10 mouse cellular contexts compared by ENCODE assay signal in genomic region chr2:139298541-139299152, GRCm38 (mm10).
DNase-seq lines count a peak whose midpoint lies in the region; TF ChIP-seq lines count a peak whose summit lies in the region.
"Had no signal": no experiment of that assay in that cellular context is flagged by ENCODE, and none has a peak within 500 bp of the region (broad histone marks: within the 10 kb centered on the region; RNA-seq: fewer than 3 reads in every experiment).

No protein-coding gene starts in this region.

- no peak overlapping the region for H3K9ac ChIP-seq in MEL (ENCODE audit: control insufficient read depth, low read depth, low read length, poor library complexity, severe bottlenecking)
- H3K9ac ChIP-seq: embryonic facial prominence, embryonic 15.5 days had no signal

- H3K79me2 ChIP-seq in MEL (ENCODE audit: control insufficient read depth, insufficient read depth, low read length, poor library complexity) = no peaks in the 10 kb centered on the region

- no peak for TF ChIP-seq POLR2A in MEL (IDR thresholded peaks at IDR 0.05; ENCODE audit: control insufficient read depth in 1 of 2, insufficient read depth in 1 of 2, low read depth in 1 of 2, low read length in 2 of 2, poor library complexity in 1 of 2)

- no peak for TF ChIP-seq EP300 in MEL (IDR thresholded peaks at IDR 0.05; ENCODE audit: low read depth in 1 of 2, low read length in 2 of 2)

- no peak for TF ChIP-seq CTCF in MEL (IDR thresholded peaks at IDR 0.05 in 2 of 3, conservative IDR thresholded peaks at IDR 0.05 in 1 of 3; ENCODE audit: control insufficient read depth in 1 of 3, insufficient read depth in 1 of 3, low read depth in 2 of 3, low read length in 3 of 3, poor library complexity in 1 of 3, severe bottlenecking in 1 of 3)

- TF ChIP-seq RAD21 in MEL (IDR thresholded peaks at IDR 0.05; ENCODE audit: low read depth, low read length) = no peak

- H3K27me3 ChIP-seq in MEL (ENCODE audit: control insufficient read depth in 1 of 2, insufficient read depth in 2 of 2, low read length in 2 of 2) = no peaks in the 10 kb centered on the region
- H3K27me3 ChIP-seq: embryonic facial prominence, embryonic 15.5 days had no signal

- H3K36me3 ChIP-seq in MEL (ENCODE audit: control insufficient read depth in 1 of 2, insufficient read depth in 2 of 2, low read length in 2 of 2) = no peaks in the 10 kb centered on the region
- H3K36me3 ChIP-seq: embryonic facial prominence, embryonic 15.5 days had no signal

- no peak overlapping the region for H3K27ac ChIP-seq in MEL (ENCODE audit: control insufficient read depth, low read depth, low read length)
- H3K27ac ChIP-seq: embryonic facial prominence, embryonic 15.5 days; gastrocnemius, adult 2 months had no signal

- peak; percentile 58 for DNase-seq in kidney, postnatal 10 days
- DNase-seq in kidney, adult 18-20 months = no peak
- DNase-seq in MEL (ENCODE audit: low read depth, low spot score) = peak; percentile 50
- peak; percentile 4 for DNase-seq in adipocyte (ENCODE audit: low spot score)
- peak; percentile 59 to 65 for DNase-seq in kidney, postnatal 4 days
- no peak for DNase-seq in urinary bladder, postnatal 10 days (ENCODE audit: low spot score)
- no peak for DNase-seq in thymus, postnatal 25 days
- DNase-seq: gastrocnemius, adult 2 months; heart, postnatal 36 days had no signal

- no peak overlapping the region for H3K4me3 ChIP-seq in MEL (ENCODE audit: control insufficient read depth in 1 of 2, insufficient read depth in 1 of 2, low read depth in 2 of 2, low read length in 2 of 2)
- H3K4me3 ChIP-seq: embryonic facial prominence, embryonic 15.5 days; gastrocnemius, adult 2 months had no signal

- no peaks in the 10 kb centered on the region for H3K4me1 ChIP-seq in MEL (ENCODE audit: control insufficient read depth in 1 of 2, insufficient read depth in 2 of 2, low read length in 2 of 2)
- H3K4me1 ChIP-seq: embryonic facial prominence, embryonic 15.5 days had no signal

- H3K9me3 ChIP-seq in MEL (replicated peaks; ENCODE audit: insufficient read depth, low read length) = no peaks in the 10 kb centered on the region
- H3K9me3 ChIP-seq: embryonic facial prominence, embryonic 15.5 days had no signal

TF ChIP-seq in MEL, 35 proteins besides CTCF, POLR2A, EP300 and RAD21:
- no peak for TF ChIP-seq JUND (IDR thresholded peaks at IDR 0.05; ENCODE audit: low read depth, low read length)
- TF ChIP-seq BHLHE40 (IDR thresholded peaks at IDR 0.05; ENCODE audit: borderline replicate concordance, low read depth, low read length) = no peak
- TF ChIP-seq NELFE (IDR thresholded peaks at IDR 0.05; ENCODE audit: low read depth, low read length) = no peak
- no peak for TF ChIP-seq ETS1 (IDR thresholded peaks at IDR 0.05; ENCODE audit: low read depth, low read length)
- no peak for TF ChIP-seq ZKSCAN1 (IDR thresholded peaks at IDR 0.05; ENCODE audit: low read depth, low read length)
- no peak for TF ChIP-seq HCFC1 (IDR thresholded peaks at IDR 0.05; ENCODE audit: low read depth, low read length)
- TF ChIP-seq CHD1 (IDR thresholded peaks at IDR 0.05; ENCODE audit: low read depth, low read length) = no peak
- no peak for TF ChIP-seq SMC3 (IDR thresholded peaks at IDR 0.05; ENCODE audit: low read depth, low read length)
- no peak for TF ChIP-seq USF2 (IDR thresholded peaks at IDR 0.05; ENCODE audit: borderline replicate concordance in 1 of 2, insufficient read depth in 1 of 2, low read depth in 1 of 2, low read length in 2 of 2)

Comparison
In these comparisons a context has a peak if more than half of its experiments do, and no peak if none do; other contexts are left out.
1. DNase-seq: peak in kidney, postnatal 10 days (single experiment), MEL (single experiment), adipocyte (single experiment) and kidney, postnatal 4 days (2 of 2); none in kidney, adult 18-20 months (single experiment), urinary bladder, postnatal 10 days (single experiment) and thymus, postnatal 25 days (single experiment).